Mouse (Mus musculus) effector memory CD4-positive, alpha-beta T cell, adult 7 months (primary cell): ENCODE results near the gene Padi2. TPM values are rescaled to one million over a fixed set of nuclear protein-coding genes. Genes with fewer than 3 reads are reported as not detected.

ENCODE experiments used
- polyA plus RNA-seq: library from polyadenylated mRNA; unstranded; fragments of 100-300 nt; shearing (Covaris generic); gene quantifications from one replicate; pipeline ENCODE4 v1.2.1, GENCODE M21; 2017

The Padi2 gene
- 15.8 TPM for polyA plus RNA-seq

DNA sequence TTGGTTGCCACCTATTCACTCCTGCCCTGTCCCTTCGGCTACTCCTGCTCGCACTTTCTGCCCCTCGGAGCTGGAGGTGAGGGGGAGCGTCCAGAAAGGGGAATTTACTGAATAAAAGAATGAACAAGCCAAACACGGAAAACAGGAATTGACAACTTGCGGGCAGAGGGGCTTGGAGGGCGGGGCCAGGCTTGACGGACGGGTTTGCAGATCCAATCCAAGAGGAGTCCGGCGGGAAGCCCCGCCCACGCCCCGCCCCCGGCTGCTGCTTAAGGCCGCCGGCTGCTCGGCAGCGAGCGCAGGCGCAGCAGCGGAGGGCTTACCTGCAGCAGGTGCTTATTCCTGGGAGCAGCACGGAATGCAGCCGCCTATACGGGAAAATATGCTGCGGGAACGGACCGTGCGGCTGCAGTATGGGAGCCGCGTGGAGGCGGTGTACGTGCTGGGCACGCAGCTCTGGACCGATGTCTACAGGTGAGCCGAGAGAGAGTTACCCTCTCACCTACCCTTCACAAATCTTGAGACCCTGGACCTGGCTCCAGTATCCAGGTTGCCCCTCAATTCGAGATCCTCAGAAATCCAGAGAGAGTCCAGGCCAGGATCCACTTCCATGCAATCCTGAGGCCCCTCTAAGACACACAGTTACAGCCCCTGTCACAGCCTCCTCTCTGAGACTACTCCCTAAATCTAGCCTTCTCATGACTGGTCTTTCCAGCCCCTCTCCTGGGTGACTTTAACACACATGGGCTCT, at the start of gene Padi2:
Gene Padi2 (plus strand): TSS at position 269 of the 751 bp plus-strand sequence.

DNA sequence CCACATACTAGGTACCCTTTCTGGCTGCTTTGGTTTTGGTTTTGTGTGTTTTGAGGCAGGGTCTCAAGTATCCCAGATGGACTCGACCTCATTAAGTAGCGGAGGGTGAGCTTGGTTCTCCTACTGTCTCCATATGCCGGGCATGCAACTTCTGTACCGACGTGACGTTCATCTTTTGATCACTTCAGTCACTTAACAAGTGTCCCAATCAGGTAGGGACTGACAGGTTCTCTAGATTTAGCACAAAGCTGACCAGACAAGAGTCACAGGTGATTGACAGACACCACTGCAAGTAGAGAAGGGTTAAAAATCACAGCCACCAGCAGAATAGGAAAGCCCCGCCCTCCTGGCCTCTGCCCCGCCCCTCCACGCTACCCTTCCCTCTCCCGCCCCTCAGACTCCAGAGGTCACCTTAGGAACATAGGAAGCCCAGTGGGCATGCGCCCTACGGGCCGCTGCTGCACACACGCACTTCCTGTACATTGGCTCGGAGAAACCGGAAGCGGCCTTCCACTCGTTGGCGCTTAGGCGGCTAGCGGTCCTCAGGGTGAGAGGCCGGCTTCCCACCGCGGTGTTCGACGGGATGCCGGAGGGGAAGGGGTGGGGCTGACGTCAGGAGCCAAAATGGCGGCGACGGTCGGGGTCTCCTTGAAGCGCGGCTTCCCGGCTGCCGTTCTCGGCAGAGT, 54.8 kb downstream of the Padi2 start, which contains the start of gene Sdhb:
Gene Sdhb (plus strand): TSS at position 423 of the 686 bp plus-strand sequence.

DNA sequence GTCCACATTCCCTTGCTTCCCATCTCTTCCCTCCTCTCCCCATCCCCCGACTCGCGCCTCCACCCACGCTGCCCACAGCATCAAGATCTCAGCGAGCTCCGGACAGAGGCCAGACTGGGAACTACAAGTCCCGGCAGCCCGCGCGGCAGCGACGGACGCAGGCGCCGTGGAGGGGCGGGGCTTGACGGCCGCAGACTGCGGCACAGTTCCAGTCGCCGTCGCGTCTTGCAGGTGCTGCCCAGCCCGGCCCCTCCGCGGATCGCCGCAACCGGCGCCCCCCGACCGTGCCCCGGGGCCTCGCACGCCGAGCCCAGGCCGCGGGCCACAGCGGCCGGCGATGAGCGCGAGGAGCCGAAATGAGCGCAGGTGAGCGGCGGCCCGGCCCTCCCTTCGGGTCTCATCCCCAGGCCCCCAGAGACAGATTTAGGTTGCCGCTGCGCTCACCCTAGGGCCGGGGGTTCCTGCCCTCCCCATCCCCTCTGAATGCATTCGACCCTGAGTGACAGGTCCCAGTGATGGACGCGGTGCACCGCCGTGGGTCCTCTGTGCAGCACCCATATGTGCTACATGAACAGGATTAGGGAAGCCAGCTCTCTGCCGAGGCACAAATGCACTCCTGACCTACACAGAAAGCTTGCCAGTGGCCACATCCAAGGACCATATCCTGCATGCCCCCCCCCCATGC, 80.7 kb downstream of the Padi2 start, which contains the start of gene Atp13a2:
Gene Atp13a2 (plus strand): TSS at position 163 of the 685 bp plus-strand sequence.

Other genes starting within 250 kb of the Padi2 start
- 0.45 TPM for gene Arhgef10l, start 240.3 kb upstream of the Padi2 start, polyA plus RNA-seq
- 91.0 TPM for gene Rcc2, start 205.8 kb upstream of the Padi2 start, polyA plus RNA-seq
- gene Padi6, start 163.7 kb upstream of the Padi2 start, polyA plus RNA-seq: not detected
- gene Padi4, start 132.1 kb upstream of the Padi2 start, polyA plus RNA-seq: 0.79 TPM
- 0.16 TPM for gene Padi3, start 95.7 kb upstream of the Padi2 start, polyA plus RNA-seq
- not detected for gene Padi1, start 60.6 kb upstream of the Padi2 start, polyA plus RNA-seq
- 159 TPM for gene Sdhb, start 54.9 kb downstream of the Padi2 start, polyA plus RNA-seq
- gene Atp13a2, start 80.5 kb downstream of the Padi2 start, polyA plus RNA-seq: 27.3 TPM
- gene Mfap2, start 104.1 kb downstream of the Padi2 start, polyA plus RNA-seq: not detected
- 3.8 TPM for gene Crocc, start 154.2 kb downstream of the Padi2 start, polyA plus RNA-seq
- gene Necap2, start 172.0 kb downstream of the Padi2 start, polyA plus RNA-seq: 131 TPM
- 0.60 TPM for gene Spata21, start 182.0 kb downstream of the Padi2 start, polyA plus RNA-seq
- gene Szrd1, start 233.4 kb downstream of the Padi2 start, polyA plus RNA-seq: 54.4 TPM
- gene Fbxo42, start 241.6 kb downstream of the Padi2 start, polyA plus RNA-seq: 26.0 TPM